Mouse (Mus musculus): ENCODE measurements around the gene Gm17482. TPM values are rescaled to one million over a fixed set of nuclear protein-coding genes. Genes with fewer than 3 reads are reported as not detected.

Gm17482 gene
- polyA plus RNA-seq, 1 experiment from 2014 or later, result not detected

DNA sequence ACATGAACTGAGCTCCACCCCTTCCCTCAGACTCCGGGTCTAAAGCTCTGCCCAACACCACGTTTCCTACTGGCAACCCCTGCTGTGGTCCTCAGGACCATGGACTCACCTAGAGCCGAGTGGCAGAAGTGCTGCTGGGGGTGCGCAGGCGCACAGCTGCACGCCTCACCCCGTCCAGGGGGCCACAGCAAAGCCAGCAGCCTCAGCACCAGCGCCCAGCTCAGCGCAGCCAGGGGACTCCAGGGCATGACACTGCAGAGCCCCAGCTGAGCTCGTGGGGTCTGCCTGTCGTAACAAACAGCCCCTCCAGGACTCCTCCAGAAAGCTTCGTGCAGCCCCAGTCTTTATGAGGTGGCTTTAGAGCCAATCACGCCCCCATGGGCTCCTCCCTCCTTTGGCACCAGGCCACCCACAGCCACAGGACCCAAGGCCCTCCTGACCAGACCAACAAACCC is 24.4 kb downstream of the Gm17482 start:
- Histone ChIP-seq H3K4me2 (peak overlapping the region; percentile 56), H3K4me1 (peaks cover 10% of the 10 kb centered on the region), H3K4me3 (peak overlapping the region; percentile 20), H3K27ac (replicated peaks) (no peak overlapping the region), H3K9ac (no peak overlapping the region; the same call in 1 of the 2 replicates), H3K27me3 (replicated peaks) (peaks cover 97% of the 10 kb centered on the region), H3K9me3 (no peaks in the 10 kb centered on the region), H3K36me3 (no peaks in the 10 kb centered on the region)
- 5% methylated on average over 13 of the region's 13 CpGs for WGBS
- no peak for ATAC-seq (ENCODE audit: extremely low read depth, insufficient number of reproducible peaks, low FRiP score, low TSS enrichment)

DNA sequence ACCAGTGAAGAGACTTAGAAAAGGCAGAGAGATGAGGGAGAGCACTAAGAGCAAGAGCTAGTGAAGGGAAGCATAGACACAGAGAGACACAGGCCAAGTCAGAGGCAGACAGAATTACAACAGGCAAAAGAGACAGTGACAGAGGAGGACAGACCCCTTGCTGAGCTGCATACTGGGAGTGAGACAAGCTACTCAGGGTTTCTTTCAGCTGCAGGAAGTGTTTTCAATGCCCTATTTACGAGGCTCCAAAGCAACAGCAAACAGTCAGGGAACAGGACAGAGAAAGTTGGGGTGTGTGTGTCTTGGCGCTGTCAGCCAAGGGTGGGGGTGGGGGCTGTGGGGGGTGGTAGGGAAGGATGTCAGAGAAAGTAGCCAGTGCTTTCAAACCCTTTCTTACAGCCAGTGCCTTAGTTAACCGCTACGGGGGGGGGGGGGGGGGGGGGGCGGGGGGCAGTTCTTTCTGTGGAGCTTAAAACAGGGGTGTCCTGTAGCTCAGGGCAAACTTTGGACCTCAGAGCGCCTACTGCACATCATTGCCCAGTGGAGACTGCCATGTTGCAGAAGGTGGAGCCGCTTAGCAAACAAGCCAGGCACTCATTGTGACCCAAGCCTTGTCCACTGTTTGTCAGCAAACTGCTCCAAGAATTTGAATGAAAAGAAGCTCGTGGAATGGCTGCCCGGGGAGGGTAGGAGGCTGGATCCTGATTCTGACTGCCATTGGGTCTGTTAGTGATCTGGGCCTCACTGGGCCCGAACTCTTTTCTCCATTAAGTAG is 25.1 kb downstream of the Gm17482 start, which contains the start of gene Timp4:
Timp4 (minus strand) TSS at position 107 of the 775 bp plus-strand sequence.
- Histone ChIP-seq H3K27ac (replicated peaks) (no peak within 1 kb of the TSS), H3K27me3 (replicated peaks) (peaks cover 94% of the 10 kb centered on the region), H3K4me1 (peaks cover 10% of the 10 kb centered on the region), H3K4me2 (peak within 1 kb of the TSS; percentile 56), H3K9me3 (no peaks in the 10 kb centered on the region), H3K36me3 (no peaks in the 10 kb centered on the region), H3K4me3 (peak within 1 kb of the TSS; percentile 20), H3K9ac (no peak within 1 kb of the TSS; the same call in 1 of the 2 replicates)
- 27% methylated on average over 7 of the region's 10 CpGs for WGBS
- ATAC-seq (ENCODE audit: extremely low read depth, insufficient number of reproducible peaks, low FRiP score, low TSS enrichment), result no peak

DNA sequence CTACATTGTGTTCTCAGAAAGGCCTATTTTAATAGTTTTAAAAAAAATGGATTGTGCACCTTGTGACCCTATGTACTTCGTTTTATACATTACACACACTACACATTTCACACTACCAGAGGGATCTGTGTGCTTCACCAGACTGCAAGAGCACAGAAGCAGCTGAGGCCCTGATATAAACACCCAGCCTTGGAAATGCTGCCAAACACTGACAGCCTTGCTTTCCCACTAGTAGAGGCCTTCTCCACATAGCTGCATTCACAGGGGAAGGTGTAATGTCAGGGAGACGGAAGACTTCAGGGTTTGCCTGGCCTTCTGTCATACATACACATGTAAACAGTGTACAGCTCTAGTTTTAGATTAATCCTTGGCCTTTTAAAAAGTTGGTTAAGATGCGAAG is 28.0 kb downstream of the Gm17482 start:
- H3K9me3 ChIP-seq, result no peaks in the 10 kb centered on the region
- H3K36me3 ChIP-seq, result no peaks in the 10 kb centered on the region
- peaks cover 11% of the 10 kb centered on the region for H3K4me1 ChIP-seq
- H3K4me3 ChIP-seq, result no peak overlapping the region
- ATAC-seq (ENCODE audit: extremely low read depth, insufficient number of reproducible peaks, low FRiP score, low TSS enrichment), result no peak
- H3K9ac ChIP-seq, result no peak overlapping the region
- H3K4me2 ChIP-seq, result no peak overlapping the region
- no peak overlapping the region for H3K27ac ChIP-seq (replicated peaks)
- 80% methylated on average over 3 of the region's 3 CpGs for WGBS
- H3K27me3 ChIP-seq (replicated peaks), result peaks cover 80% of the 10 kb centered on the region

DNA sequence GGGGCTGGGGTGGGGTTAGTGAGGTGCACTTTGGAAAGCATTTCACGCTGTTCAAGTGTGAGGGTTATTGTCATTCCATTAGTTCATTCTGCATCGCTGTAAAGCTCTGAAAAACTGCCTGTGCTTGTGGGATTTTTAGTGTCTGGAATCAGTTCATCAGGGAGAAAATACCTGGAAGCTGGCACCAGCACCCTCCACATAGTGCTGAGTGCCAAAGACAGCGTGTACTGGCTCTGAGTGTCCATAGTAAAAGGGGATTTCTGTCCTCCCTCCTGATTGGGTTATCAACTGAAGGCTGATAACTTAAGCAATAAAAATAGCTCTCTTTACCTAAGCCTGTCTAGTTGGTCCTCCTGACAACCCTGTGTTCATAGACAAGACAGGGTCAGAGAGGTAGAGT is 33.4 kb downstream of the Gm17482 start:
- Histone ChIP-seq H3K4me3 (no peak overlapping the region), H3K4me2 (no peak overlapping the region), H3K27ac (replicated peaks) (no peak overlapping the region), H3K36me3 (no peaks in the 10 kb centered on the region), H3K9me3 (no peaks in the 10 kb centered on the region), H3K9ac (no peak overlapping the region), H3K4me1 (peaks cover 8% of the 10 kb centered on the region; the same call in 1 of the 2 replicates), H3K27me3 (replicated peaks) (peaks cover 79% of the 10 kb centered on the region)
- no peak for ATAC-seq (ENCODE audit: extremely low read depth, insufficient number of reproducible peaks, low FRiP score, low TSS enrichment)
- WGBS, result 50% methylated on average over 3 of the region's 3 CpGs

DNA sequence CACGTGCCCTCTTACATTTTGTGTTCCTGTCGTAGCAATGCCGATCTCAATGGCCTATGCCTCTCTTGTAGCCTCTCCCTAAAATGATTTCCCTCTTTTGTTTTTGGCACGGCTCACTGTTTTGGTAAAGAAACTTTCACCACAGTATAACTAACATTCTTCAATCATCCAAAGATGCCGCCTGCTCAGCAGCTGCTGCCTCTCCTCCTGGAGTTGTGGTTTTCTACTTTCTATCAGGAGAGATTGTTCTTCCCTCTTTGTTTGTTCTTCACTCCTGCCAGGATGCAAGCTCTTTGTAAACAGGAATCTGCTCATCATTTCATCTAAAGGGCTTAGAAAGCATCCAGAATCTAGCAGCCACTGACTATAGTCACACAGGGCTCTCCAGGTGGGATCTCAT is 39.6 kb downstream of the Gm17482 start:
- Histone ChIP-seq H3K27me3 (replicated peaks) (peaks cover 88% of the 10 kb centered on the region), H3K27ac (replicated peaks) (no peak overlapping the region), H3K36me3 (no peaks in the 10 kb centered on the region), H3K4me3 (no peak overlapping the region), H3K4me2 (no peak overlapping the region), H3K4me1 (peaks cover 20% of the 10 kb centered on the region), H3K9ac (no peak overlapping the region), H3K9me3 (no peaks in the 10 kb centered on the region)
- no peak for ATAC-seq (ENCODE audit: extremely low read depth, insufficient number of reproducible peaks, low FRiP score, low TSS enrichment)
- WGBS, result 81% methylated on average over 5 of the region's 5 CpGs

DNA sequence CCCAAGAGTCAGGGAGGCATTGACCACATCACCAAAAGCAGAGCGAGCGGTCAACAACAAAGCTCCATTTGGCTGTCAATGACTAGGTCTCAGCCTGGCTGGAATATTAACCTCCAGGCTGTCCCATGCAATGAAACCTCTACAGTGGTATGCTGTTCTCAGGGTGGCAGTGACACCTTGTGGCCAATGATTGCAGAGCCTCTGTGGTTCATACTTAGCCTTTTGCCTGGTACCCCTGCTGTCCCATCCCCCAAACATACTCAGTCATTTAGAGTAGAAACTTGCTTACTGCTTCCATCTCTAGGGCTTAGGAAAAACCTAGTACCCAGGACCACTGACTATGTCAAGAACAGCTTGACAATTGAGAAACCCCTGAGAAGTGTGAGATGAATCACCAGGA is 40.8 kb downstream of the Gm17482 start:
- Histone ChIP-seq H3K9me3 (no peaks in the 10 kb centered on the region), H3K4me2 (no peak overlapping the region), H3K27me3 (replicated peaks) (peaks cover 84% of the 10 kb centered on the region), H3K9ac (no peak overlapping the region), H3K4me3 (no peak overlapping the region), H3K4me1 (peaks cover 29% of the 10 kb centered on the region), H3K36me3 (no peaks in the 10 kb centered on the region), H3K27ac (replicated peaks) (no peak overlapping the region)
- 43% methylated on average over 2 of the region's 2 CpGs for WGBS
- ATAC-seq (ENCODE audit: extremely low read depth, insufficient number of reproducible peaks, low FRiP score, low TSS enrichment), result 0 out of 2 replicates have a peak, but pooled peaks have one; percentile 56

DNA sequence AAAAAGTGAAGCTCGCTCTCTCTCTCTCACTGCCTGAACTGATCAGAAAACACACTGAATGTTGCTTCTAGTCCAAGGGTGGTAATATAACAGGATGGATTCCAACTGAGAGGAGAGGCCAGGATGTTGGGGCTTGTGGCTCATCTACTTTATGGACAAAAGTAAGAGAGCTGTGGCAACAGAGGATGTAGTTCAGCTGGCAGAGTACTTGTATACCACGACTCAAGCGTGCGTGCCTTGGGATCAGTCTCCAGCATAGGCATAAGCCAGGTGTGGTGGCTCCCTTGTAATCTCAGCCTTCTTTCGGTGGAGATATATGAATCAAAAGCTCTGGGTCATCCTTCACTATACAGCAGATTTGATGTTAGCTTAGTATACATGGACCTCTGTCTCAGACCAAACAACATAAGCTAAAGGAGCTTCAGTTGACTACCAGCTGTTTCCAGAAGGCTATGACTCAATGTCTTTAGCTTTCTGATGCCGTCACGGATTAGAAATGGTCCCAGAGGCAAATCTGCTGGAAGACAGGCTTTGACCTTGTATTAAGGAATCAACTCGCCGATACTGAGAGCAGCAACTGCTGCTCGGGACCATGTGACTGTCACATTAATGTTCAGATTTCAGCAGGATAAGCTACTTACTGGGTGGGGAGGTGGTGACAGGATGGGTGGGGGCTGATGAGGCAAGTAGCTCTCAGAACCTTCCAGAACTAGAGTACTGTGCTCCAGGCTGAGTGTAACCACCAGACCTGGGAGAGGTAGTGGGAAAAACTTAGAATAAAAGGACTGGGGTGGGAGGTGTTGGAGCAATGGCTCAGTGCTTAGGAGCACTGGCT is 41.6 kb downstream of the Gm17482 start:
- Histone ChIP-seq H3K27me3 (replicated peaks) (peaks cover 83% of the 10 kb centered on the region), H3K4me2 (no peak overlapping the region), H3K27ac (replicated peaks) (no peak overlapping the region), H3K9ac (no peak overlapping the region), H3K36me3 (no peaks in the 10 kb centered on the region), H3K4me1 (peaks cover 29% of the 10 kb centered on the region), H3K4me3 (no peak overlapping the region), H3K9me3 (no peaks in the 10 kb centered on the region)
- WGBS, result 83% methylated on average over 10 of the region's 10 CpGs
- ATAC-seq (ENCODE audit: extremely low read depth, insufficient number of reproducible peaks, low FRiP score, low TSS enrichment), result no peak

DNA sequence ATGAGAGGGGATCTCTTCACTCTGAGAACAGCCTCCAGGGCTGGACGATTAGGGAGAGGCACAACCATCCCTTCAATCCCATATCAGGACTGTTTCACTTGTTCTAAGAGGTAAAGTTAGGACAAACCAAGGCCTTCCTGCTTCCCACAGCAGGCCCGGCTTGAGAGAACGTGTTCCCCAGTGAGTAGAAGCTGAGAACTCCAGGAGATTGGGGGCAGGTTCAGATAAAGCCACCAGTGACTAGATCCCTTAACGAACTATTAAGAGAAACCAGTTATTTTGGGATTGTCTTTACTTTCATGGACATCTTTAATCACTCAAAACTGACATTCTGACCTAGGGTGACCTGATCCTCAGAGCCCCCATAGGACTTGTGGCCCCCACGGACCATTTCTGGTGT is 42.4 kb downstream of the Gm17482 start:
- ATAC-seq (ENCODE audit: extremely low read depth, insufficient number of reproducible peaks, low FRiP score, low TSS enrichment), result no peak
- Histone ChIP-seq H3K36me3 (no peaks in the 10 kb centered on the region), H3K4me1 (peaks cover 29% of the 10 kb centered on the region), H3K27ac (replicated peaks) (no peak overlapping the region), H3K4me2 (no peak overlapping the region), H3K4me3 (no peak overlapping the region), H3K9me3 (no peaks in the 10 kb centered on the region), H3K27me3 (replicated peaks) (peaks cover 82% of the 10 kb centered on the region), H3K9ac (no peak overlapping the region)
- WGBS, result 50% methylated on average over 5 of the region's 5 CpGs

DNA sequence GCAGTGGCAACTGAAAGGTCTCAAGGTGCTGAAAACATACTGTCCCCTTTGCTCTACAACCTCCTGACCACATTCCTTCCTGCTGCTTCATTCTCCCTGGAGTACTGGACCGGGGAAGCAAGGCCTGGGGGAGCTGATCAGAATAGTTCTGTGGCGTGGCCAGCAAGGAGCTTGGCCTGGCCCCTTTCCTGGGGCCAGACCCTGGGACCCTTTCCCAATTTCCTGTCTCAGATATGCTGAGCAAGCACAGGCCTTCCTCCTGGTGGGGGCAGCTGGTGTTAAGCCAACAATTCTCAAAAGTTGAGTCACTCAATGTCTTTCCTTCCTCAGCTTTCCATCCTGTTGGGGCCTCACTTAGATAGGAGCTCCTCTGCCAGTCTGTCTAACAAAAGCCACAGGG is 42.9 kb downstream of the Gm17482 start:
- 35% methylated on average over 2 of the region's 2 CpGs for WGBS
- H3K4me3 ChIP-seq, result no peak overlapping the region
- no peak for ATAC-seq (ENCODE audit: extremely low read depth, insufficient number of reproducible peaks, low FRiP score, low TSS enrichment)
- H3K4me1 ChIP-seq, result peaks cover 29% of the 10 kb centered on the region
- H3K9ac ChIP-seq, result no peak overlapping the region
- peaks cover 82% of the 10 kb centered on the region for H3K27me3 ChIP-seq (replicated peaks)
- no peaks in the 10 kb centered on the region for H3K9me3 ChIP-seq
- no peak overlapping the region for H3K4me2 ChIP-seq
- no peaks in the 10 kb centered on the region for H3K36me3 ChIP-seq
- no peak overlapping the region for H3K27ac ChIP-seq (replicated peaks)

DNA sequence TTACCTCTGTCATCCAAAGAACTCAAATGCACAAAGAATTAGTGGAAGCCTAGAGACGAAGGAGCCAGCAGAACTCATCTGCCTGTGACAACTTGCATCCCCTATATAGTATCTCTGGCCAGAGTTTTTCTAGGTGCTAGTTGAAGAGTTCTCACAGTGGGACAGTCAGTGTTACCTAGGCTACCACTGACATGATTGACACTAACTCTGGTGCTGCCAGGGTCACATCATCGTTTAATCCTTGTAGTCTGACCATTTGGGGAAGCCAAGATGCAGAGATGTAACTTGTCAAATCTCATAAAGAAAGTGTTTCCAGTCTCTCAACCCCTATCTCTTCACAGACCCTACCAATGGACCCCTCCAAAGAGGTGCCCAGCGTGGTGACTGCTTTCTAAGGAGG is 44.2 kb downstream of the Gm17482 start:
- no peak for ATAC-seq (ENCODE audit: extremely low read depth, insufficient number of reproducible peaks, low FRiP score, low TSS enrichment)
- Histone ChIP-seq H3K27me3 (replicated peaks) (peaks cover 83% of the 10 kb centered on the region), H3K4me1 (peaks cover 29% of the 10 kb centered on the region), H3K9ac (no peak overlapping the region), H3K9me3 (no peaks in the 10 kb centered on the region), H3K27ac (replicated peaks) (0 out of 2 replicates have a peak overlapping the region, but pooled peaks have one; percentile 7), H3K4me2 (no peak overlapping the region; the same call in 1 of the 2 replicates), H3K36me3 (no peaks in the 10 kb centered on the region), H3K4me3 (no peak overlapping the region)
- 53% methylated on average over 3 of the region's 3 CpGs for WGBS

DNA sequence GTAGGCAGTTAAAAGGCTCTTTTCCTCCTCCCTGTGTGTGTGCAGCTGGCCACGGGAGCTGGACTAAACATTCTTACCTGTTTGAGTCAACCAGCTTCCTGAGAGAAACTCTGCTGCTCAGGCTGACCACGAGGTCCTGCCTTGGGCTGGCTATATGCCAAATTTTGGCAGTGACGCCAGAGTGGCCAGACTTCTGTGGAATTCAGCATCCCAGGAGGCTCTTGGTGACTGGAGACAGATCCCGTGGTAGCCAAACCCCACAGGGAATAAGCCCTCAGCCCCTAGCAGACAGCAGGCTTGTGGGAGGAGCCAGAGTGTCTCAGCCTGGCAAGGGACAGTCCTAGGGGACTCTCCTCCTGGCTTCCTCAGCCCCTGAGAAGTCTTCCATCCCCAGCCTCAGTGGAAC is 44.7 kb downstream of the Gm17482 start:
- peaks cover 29% of the 10 kb centered on the region for H3K4me1 ChIP-seq
- H3K4me3 ChIP-seq, result no peak overlapping the region
- no peak for ATAC-seq (ENCODE audit: extremely low read depth, insufficient number of reproducible peaks, low FRiP score, low TSS enrichment)
- 4% methylated on average over 4 of the region's 4 CpGs for WGBS
- no peaks in the 10 kb centered on the region for H3K9me3 ChIP-seq
- H3K36me3 ChIP-seq, result no peaks in the 10 kb centered on the region
- H3K27me3 ChIP-seq (replicated peaks), result peaks cover 83% of the 10 kb centered on the region
- H3K4me2 ChIP-seq, result peak overlapping the region; percentile 20; the same call in 1 of the 2 replicates
- H3K9ac ChIP-seq, result no peak overlapping the region
- no peak overlapping the region for H3K27ac ChIP-seq (replicated peaks)

Data from heart, embryonic 13.5 days (tissue).